Mouse (Mus musculus): ENCODE results near the gene Zfp988.
"Not testable (repeated sequence)": the region's sequence is repeated elsewhere in the genome, so short reads cannot be mapped to it uniquely, and the experiment has no call there.

The Zfp988 gene

GRCm38 (mm10) chr4:147305436-147305835 lies at the start of gene Zfp988:
TSS of gene Zfp988 (plus strand) at chr4:147305674.
- DNase-seq (ENCODE audit: low spot score) = not testable (repeated sequence)

DNA sequence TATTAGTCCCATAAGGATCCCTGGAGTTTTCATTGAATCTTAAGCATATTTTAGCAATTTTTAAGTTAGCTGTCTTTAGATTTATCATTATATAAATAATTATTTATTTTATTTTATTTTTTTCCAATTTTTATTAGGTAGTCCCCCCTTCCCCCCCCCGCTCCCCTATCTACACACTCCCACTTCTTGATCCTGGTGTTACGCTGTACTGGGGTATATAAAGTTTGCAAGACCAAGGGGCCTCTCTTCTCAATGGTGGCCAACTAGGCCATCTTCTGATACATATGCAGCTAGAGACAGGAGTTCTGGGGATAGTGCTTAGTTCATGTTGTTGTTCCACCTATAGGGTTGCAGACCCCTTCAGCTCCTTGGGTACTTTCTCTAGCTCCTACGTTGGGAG lies 42.8 kb upstream of the Zfp988 start:
- not testable (repeated sequence) for DNase-seq (ENCODE audit: low spot score)

DNA sequence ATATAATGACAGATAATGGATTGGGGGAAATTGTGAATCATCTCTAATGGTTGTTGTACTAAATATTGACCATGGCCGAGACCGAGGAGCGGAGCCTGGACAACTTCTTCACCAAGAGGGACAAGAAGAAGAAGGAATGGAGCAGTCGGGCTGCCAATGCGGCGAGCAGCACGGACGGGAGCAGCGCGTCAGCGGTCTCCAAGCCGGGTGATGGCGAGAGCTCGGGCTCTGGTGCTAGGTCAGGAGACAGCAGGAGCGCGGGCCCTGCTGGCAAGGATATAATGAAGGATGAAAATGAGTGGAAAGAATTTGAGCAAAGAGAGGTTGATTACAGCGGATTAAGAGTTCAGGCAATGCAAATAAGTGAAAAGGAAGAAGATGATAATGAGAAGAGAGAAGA lies 38.2 kb upstream of the Zfp988 start:
- DNase-seq (ENCODE audit: low spot score) = not testable (repeated sequence)

GRCm38 (mm10) chr4:147268735-147269134 lies 36.7 kb upstream of the Zfp988 start:
- DNase-seq (ENCODE audit: low spot score) = not testable (repeated sequence)

- DNase-seq (ENCODE audit: low spot score) = not testable (repeated sequence)
Measured at GRCm38 (mm10) chr4:147270026-147270425, 35.4 kb upstream of the Zfp988 start.

GRCm38 (mm10) chr4:147271601-147272000 lies 33.9 kb upstream of the Zfp988 start:
- DNase-seq (ENCODE audit: low spot score) = not testable (repeated sequence)

- peak; percentile 80 for DNase-seq (ENCODE audit: low spot score)
Measured at GRCm38 (mm10) chr4:147275021-147275772, 30.3 kb upstream of the Zfp988 start.

DNA sequence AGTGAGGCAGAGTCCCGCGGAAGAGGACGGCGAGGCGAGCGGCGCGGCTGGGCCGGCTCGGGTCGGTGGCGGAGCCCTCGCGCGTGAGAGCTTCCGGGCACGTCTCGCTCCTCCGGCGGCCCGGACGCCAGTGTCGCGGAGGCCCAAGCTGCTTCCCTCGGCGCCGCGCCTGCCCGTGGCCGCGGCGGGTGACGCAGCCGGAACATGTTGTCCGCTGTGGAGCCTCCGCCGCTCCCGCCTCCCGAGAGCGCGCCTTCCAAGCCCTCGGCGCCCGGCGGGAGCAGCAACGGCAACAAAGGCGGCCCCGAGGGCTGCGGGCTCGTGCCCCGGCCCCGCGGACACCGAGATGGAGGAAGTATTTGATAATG lies 29.7 kb upstream of the Zfp988 start:
- not testable (repeated sequence) for DNase-seq (ENCODE audit: low spot score)

- peak; percentile 25 for DNase-seq (ENCODE audit: low spot score)
Measured at GRCm38 (mm10) chr4:147280406-147280805, 25.1 kb upstream of the Zfp988 start.

- DNase-seq (ENCODE audit: low spot score) = not testable (repeated sequence)
Measured at GRCm38 (mm10) chr4:147298585-147298984, 6.9 kb upstream of the Zfp988 start.

- not testable (repeated sequence) for DNase-seq (ENCODE audit: low spot score)
Measured at GRCm38 (mm10) chr4:147302375-147302774, 3.1 kb upstream of the Zfp988 start.

GRCm38 (mm10) chr4:147335036-147335690 lies 29.7 kb downstream of the Zfp988 start:
- DNase-seq (ENCODE audit: low spot score) = not testable (repeated sequence)

DNA sequence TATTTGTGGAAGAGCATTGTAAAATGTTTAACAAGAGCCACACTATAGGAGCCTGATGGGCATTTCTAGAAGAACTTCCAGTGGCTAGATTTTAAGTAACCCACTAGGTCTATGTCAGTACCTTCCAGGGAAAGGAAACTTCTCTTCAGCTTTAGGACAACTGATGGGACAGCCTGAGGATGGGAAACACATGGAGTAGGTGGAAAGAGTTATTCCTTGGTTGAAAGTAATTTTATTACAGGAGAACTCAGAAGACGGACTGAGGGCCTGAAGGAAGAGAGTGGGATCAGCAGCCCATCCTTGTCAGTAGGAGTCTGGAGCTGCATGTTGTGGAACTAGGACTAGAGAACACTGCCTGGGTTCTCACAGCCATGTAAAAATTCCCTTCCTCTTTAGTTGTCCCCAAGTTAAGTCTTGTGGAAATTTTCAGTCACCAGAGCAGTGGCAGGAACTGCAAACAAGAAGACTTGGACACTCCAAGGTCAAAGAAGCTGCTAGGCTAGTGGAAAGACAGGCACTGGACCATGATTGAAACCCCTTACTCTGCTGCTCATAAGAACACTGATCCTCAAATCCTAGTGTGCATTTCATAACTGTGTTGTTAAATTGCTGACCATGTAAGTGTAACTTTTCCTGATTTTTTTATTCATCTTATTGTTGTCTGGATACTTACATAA lies 30.4 kb downstream of the Zfp988 start:
- DNase-seq (ENCODE audit: low spot score) = peak; percentile 20

- DNase-seq (ENCODE audit: low spot score) = peak; percentile 26
Measured at GRCm38 (mm10) chr4:147336368-147337195, 31.1 kb downstream of the Zfp988 start.

DNA sequence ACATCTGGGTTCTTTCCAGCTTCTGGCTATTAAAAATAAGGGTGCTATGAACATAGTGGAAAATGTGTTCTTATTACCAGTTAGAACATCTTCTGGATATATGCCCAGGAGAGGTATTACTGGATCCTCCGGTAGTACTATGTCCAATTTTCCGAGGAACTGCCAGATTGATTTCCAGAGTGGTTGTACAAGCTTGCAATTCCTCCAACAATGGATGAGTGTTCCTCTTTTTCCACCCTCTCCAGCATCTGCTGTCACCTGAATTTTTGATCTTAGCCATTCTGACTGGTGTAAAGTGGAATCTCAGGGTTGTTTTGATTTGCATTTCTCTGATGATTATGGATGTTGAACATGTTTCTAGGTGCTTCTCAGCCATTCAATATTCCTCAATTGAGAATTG lies 32.0 kb downstream of the Zfp988 start:
- DNase-seq (ENCODE audit: low spot score) = not testable (repeated sequence)

GRCm38 (mm10) chr4:147338032-147338610 lies 32.6 kb downstream of the Zfp988 start:
- DNase-seq (ENCODE audit: low spot score) = peak; percentile 27

- DNase-seq (ENCODE audit: low spot score) = not testable (repeated sequence)
Measured at GRCm38 (mm10) chr4:147338706-147339105, 33.2 kb downstream of the Zfp988 start.

- peak; percentile 42 for DNase-seq (ENCODE audit: low spot score)
Measured at GRCm38 (mm10) chr4:147339601-147340219, 34.2 kb downstream of the Zfp988 start.

DNA sequence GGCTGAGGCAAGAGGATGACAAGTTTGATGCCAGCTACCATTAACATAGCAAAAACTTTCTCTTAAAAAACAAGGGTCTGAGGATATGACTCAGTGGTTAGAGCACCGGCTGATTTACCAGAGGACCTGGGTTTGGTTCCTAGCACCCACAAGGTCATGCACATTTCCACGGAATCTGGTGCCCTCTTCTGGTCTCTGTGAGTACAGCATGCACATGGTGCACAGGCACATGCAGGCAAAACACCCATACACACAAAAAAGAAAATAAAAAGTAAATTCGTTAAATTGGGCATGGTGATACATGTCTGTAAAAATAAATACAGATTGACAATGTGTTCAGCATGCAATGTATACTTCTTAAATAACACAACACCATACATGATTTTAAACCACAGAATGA lies 34.8 kb downstream of the Zfp988 start:
- peak; percentile 15 for DNase-seq (ENCODE audit: low spot score)

- DNase-seq (ENCODE audit: low spot score) = not testable (repeated sequence)
Measured at GRCm38 (mm10) chr4:147340876-147341275, 35.4 kb downstream of the Zfp988 start.

Data from testis, postnatal 14 days (tissue).